Mouse (Mus musculus): Measurements from ENCODE around the gene Chmp6. TPM values are rescaled to one million over a fixed set of nuclear protein-coding genes. Genes with fewer than 3 reads are reported as not detected.

Gene Chmp6
- 1.0 TPM for polyA plus RNA-seq (2014; fragmentation: Illumina TruSeq; extraction: RNeasy Lipid Tissue Mini Kit (QIAGEN cat#74804); ENCODE audit: low replicate concordance)

DNA sequence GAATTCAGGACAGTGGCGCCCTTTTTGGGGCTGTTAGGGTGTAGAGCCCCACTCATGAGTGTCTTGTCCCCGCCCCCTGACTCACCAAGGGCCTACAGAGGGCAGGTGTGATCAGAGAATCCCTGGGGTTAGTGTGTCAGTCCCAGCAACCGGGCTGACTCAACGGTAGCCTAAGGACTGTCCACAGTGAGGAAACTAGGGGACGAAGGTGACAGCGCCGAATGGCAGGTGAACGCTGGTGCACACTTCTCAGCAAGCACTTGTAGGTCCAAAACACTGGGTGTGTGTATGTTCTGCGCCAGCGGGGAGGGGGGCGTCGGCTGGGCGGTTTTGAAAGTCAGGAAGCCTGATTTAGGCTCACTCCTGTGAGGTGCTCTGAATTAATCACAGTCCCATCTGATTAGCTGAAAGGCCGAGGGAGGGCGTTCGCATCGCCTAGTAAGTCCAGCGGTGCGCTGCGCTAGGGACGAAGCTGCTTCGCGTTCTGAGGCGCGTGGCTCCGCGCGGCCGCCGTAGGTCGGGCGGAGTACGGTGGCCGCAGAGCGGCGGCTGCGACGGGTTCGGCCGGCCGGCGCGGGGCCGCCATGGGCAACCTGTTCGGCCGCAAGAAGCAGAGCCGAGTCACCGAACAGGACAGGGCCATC is at the start of gene Chmp6:
Chmp6 (plus strand) TSS at position 151 of the 644 bp plus-strand sequence.

DNA sequence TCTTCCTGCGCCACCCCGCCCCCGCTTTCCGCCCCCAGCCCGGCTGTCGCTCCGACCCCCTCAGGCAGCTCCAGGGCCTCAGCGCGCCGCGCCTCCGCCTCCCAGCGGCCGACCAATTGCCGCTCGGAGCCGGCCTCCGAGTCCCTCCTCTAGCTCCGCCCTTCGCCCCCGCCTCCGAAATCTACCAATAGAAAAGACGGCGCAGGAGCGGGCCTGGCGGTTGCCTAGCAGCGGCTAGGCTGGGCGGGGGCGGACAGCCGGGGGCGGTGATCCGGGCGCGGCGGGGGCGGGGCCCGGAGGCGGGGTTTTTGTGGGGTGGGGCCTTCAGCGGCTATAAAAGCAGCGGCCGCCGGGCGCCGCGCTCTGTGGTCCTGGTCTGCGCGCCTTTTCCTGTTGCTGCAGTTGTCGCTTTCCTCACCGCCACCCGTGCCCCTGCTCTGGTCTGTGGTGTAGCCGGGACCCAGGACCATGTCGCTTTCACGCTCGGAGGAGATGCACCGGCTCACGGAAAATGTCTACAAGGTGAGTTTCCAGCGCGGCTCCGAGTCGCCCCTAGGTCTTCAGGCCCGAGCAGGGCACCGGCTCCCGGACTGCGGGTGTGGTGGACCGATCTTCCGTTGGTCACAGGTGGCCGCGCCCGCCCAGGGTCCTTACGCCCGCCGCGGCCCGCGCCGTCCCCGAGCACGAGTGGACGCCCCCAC is 29.6 kb downstream of the Chmp6 start, which contains the start of gene Baiap2:
Baiap2 (plus strand) TSS at position 37 of the 701 bp plus-strand sequence.

Other genes starting within 250 kb of the Chmp6 start
- 0.59 TPM for gene Baiap2, start 29.3 kb downstream of the Chmp6 start, polyA plus RNA-seq (2014; fragmentation: Illumina TruSeq; extraction: RNeasy Lipid Tissue Mini Kit (QIAGEN cat#74804); ENCODE audit: low replicate concordance)
- gene Aatk, start 133.7 kb downstream of the Chmp6 start, polyA plus RNA-seq (2014; fragmentation: Illumina TruSeq; extraction: RNeasy Lipid Tissue Mini Kit (QIAGEN cat#74804); ENCODE audit: low replicate concordance), result 0.11 TPM
- gene Cep131, start 173.4 kb downstream of the Chmp6 start, polyA plus RNA-seq (2014; fragmentation: Illumina TruSeq; extraction: RNeasy Lipid Tissue Mini Kit (QIAGEN cat#74804); ENCODE audit: low replicate concordance), result not detected
- gene Tepsin, start 185.3 kb downstream of the Chmp6 start, polyA plus RNA-seq (2014; fragmentation: Illumina TruSeq; extraction: RNeasy Lipid Tissue Mini Kit (QIAGEN cat#74804); ENCODE audit: low replicate concordance), result 3.5 TPM
- gene Ndufaf8, start 185.5 kb downstream of the Chmp6 start, polyA plus RNA-seq (2014; fragmentation: Illumina TruSeq; extraction: RNeasy Lipid Tissue Mini Kit (QIAGEN cat#74804); ENCODE audit: low replicate concordance), result 2.3 TPM
- 0.74 TPM for gene Slc38a10, start 237.9 kb downstream of the Chmp6 start, polyA plus RNA-seq (2014; fragmentation: Illumina TruSeq; extraction: RNeasy Lipid Tissue Mini Kit (QIAGEN cat#74804); ENCODE audit: low replicate concordance)

Data from small intestine, adult 10 weeks (tissue).